Mouse (Mus musculus) cerebellum, adult 18-20 months (tissue): Measurements from ENCODE around the gene S100a3.

ENCODE experiments used
- DNase-seq, 2 experiments: peaks; one replicate each; pipeline ENCODE4 v3.0.0; 2021

Gene S100a3

GRCm38 (mm10) chr3:90631984-90632383, 71.6 kb downstream of the S100a3 start:
- DNase-seq, result no peak

GRCm38 (mm10) chr3:90638511-90639275, 78.3 kb downstream of the S100a3 start:
- DNase-seq, result no peak

- DNase-seq, result peak; percentile 8 to 10
Measured at GRCm38 (mm10) chr3:90639511-90640154, 79.3 kb downstream of the S100a3 start.

GRCm38 (mm10) chr3:90640981-90641380, 80.6 kb downstream of the S100a3 start:
- DNase-seq, result no peak

- DNase-seq, result peak in 1 of 2 experiments; percentile 8
Measured at GRCm38 (mm10) chr3:90644220-90644619, 83.8 kb downstream of the S100a3 start.

- DNase-seq, result no peak
Measured at GRCm38 (mm10) chr3:90647291-90647690, 86.9 kb downstream of the S100a3 start.

- no peak for DNase-seq
Measured at GRCm38 (mm10) chr3:90648981-90649380, 88.6 kb downstream of the S100a3 start.

- no peak for DNase-seq
Measured at GRCm38 (mm10) chr3:90649832-90650231, 89.5 kb downstream of the S100a3 start.
